Mouse (Mus musculus) forebrain, embryonic 12.5 days (tissue): ENCODE data around the gene Olfr480. TPM values are rescaled to one million over a fixed set of nuclear protein-coding genes. Genes with fewer than 3 reads are reported as not detected.

ENCODE experiments used
- ATAC-seq: fragments of 200-750 bp; cut with Nextera tagmentation; 2 replicates; pipeline ENCODE4 v1.8.0; 2017; ENCODE audit warnings: moderate TSS enrichment; ENCODE audit not compliant: low FRiP score
- H3K27ac ChIP-seq: fragments of 300-500 bp; sonication (generic); 2 replicates; pipeline ENCODE4 v1.5.1; 2016; ENCODE audit warnings: mild to moderate bottlenecking
- H3K27me3 ChIP-seq: fragments of 300-500 bp; sonication (generic); 2 replicates; pipeline ENCODE4 v1.6.1; 2016; ENCODE audit warnings: mild to moderate bottlenecking
- H3K36me3 ChIP-seq: fragments of 300-500 bp; sonication (generic); replicated peaks from 2 replicates; pipeline ENCODE4 v1.6.1; 2016; ENCODE audit warnings: mild to moderate bottlenecking
- H3K4me1 ChIP-seq: fragments of 300-500 bp; sonication (generic); 2 replicates; pipeline ENCODE4 v1.6.1; 2016
- H3K4me2 ChIP-seq: fragments of 300-500 bp; sonication (generic); 2 replicates; pipeline ENCODE4 v1.6.1; 2016; ENCODE audit warnings: mild to moderate bottlenecking, moderate library complexity
- H3K4me3 ChIP-seq: fragments of 300-500 bp; sonication (generic); replicated peaks from 2 replicates; pipeline ENCODE4 v1.5.1; 2016; ENCODE audit warnings: mild to moderate bottlenecking
- H3K9ac ChIP-seq: fragments of 300-500 bp; sonication (generic); 2 replicates; pipeline ENCODE4 v1.6.1; 2016; ENCODE audit warnings: mild to moderate bottlenecking
- H3K9me3 ChIP-seq: fragments of 300-500 bp; sonication (generic); 2 replicates; pipeline ENCODE4 v1.6.1; 2016
- WGBS: fragments of 180-500 bp; shearing (Covaris S2); methylation state at CpG from one replicate; pipeline ENCODE4 v1.1.7; 2016; 5-methylcytosine and 5-hydroxymethylcytosine counted together
- polyA plus RNA-seq: library from polyadenylated mRNA; unstranded; fragments of >200 nt; fragmentation: Nextera tagmentation; extraction: Ambion mirVana; gene quantifications from 2 replicates; pipeline ENCODE4 v1.2.1, GENCODE M21; 2016

The Olfr480 gene
- polyA plus RNA-seq: not detected in 2 replicates

DNA sequence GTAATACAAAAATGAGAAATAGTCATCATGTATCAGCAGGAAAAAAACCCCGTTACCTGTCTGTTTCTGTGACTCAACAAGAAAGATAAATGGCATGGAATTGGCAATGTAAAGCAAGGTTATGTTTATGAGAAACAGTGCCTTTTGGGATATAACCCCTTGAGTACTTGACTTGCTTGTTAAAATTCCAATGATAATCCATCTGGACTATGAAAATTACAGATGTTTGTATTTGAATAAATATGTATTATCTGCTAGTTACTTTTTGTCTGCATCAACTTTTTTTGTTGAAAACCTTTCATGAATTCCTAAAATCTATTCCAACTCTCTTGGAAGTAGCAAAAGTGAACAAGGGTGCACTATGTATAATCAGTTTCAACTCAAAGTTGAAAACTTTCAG lies at the start of gene Olfr480:
Olfr480 (minus strand) TSS at position 101 of the 400 bp plus-strand sequence.
- WGBS: 86% methylated on average over 1 of the region's 1 CpGs
- Histone ChIP-seq H3K27me3 (no peaks in the 10 kb centered on the region), H3K9me3 (no peaks in the 10 kb centered on the region), H3K36me3 (no peaks in the 10 kb centered on the region), H3K4me2 (no peak within 1 kb of the TSS), H3K4me3 (no peak within 1 kb of the TSS), H3K4me1 (no peaks in the 10 kb centered on the region), H3K27ac (no peak within 1 kb of the TSS), H3K9ac (no peak within 1 kb of the TSS)
- ATAC-seq: no peak

DNA sequence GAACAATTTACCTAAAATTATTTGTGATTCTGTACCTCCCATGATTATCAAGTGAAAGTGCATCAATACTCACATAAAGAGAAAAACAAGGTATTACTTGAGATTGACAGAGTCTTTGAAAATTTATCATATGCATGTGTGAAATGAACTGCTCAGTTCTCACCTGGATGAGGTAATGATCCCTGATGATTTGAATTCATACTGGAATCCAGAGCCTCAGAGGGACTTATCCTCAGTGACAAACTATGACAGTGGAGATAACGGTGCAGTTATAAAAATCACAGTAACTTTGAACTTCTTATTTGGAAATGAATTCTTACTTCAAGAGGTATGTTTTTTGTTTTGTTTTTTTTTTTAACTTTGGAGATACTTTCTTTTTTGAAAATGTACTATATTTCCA lies 33.4 kb upstream of the Olfr480 start, which contains the start of gene Olfr483:
Olfr483 (plus strand) TSS at position 301 of the 400 bp plus-strand sequence.
- 75% methylated on average over 1 of the region's 1 CpGs for WGBS
- no peaks in the 10 kb centered on the region for H3K36me3 ChIP-seq
- no peak within 1 kb of the TSS for H3K27ac ChIP-seq
- H3K9me3 ChIP-seq: no peaks in the 10 kb centered on the region
- ATAC-seq: no peak
- H3K27me3 ChIP-seq: no peaks in the 10 kb centered on the region
- no peak within 1 kb of the TSS for H3K4me2 ChIP-seq
- no peak within 1 kb of the TSS for H3K9ac ChIP-seq
- no peak within 1 kb of the TSS for H3K4me3 ChIP-seq
- no peaks in the 10 kb centered on the region for H3K4me1 ChIP-seq

DNA sequence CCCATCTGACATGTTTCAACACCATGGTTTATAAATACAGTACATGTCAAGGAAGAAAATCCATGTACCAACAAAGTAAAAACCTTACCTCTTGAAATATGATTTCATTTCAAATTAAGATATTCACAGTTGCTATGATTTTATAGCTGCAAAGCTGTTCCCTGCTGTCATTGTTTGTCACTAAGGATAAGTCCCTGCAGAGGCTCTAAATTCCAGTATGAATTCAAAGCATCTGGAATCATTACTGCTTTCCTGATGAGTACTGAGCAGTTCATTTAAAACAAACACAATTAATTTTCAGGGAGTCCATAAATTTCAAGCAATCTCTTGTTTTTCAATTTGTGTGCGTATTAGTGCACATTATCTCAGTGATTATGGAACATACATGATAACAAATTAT lies 30.3 kb upstream of the Olfr480 start, which contains the start of gene Olfr482:
Olfr482 (minus strand) TSS at position 101 of the 400 bp plus-strand sequence.
- ATAC-seq: no peak
- H3K4me1 ChIP-seq: no peaks in the 10 kb centered on the region
- no peak within 1 kb of the TSS for H3K4me2 ChIP-seq
- H3K9ac ChIP-seq: no peak within 1 kb of the TSS
- no peaks in the 10 kb centered on the region for H3K9me3 ChIP-seq
- H3K36me3 ChIP-seq: no peaks in the 10 kb centered on the region
- no peaks in the 10 kb centered on the region for H3K27me3 ChIP-seq
- no peak within 1 kb of the TSS for H3K27ac ChIP-seq
- WGBS: 88% methylated on average over 1 of the region's 1 CpGs
- H3K4me3 ChIP-seq: no peak within 1 kb of the TSS

DNA sequence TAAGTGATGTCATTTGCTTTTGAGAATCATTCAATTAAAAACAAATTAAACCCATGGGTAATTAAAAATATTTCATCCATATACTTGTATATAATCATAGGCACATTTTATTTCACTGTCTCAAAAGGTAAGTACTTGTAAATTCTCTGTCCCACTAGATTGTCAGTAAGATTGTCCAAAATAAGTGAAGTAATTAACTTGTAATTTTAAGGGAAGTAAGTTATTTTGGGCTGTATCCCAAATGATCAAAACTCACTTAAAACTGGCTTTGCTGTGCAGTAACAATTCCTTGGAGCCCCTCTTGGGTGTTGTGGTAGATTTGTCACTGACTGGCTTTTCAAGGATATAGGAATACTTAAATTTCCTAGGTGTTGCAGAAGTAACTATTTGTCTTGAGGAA lies 12.4 kb upstream of the Olfr480 start, which contains the start of gene Olfr481:
Olfr481 (plus strand) TSS at position 301 of the 400 bp plus-strand sequence.
- Histone ChIP-seq H3K9ac (no peak within 1 kb of the TSS), H3K27me3 (no peaks in the 10 kb centered on the region), H3K36me3 (no peaks in the 10 kb centered on the region), H3K4me1 (no peaks in the 10 kb centered on the region), H3K27ac (no peak within 1 kb of the TSS), H3K4me3 (no peak within 1 kb of the TSS), H3K9me3 (no peaks in the 10 kb centered on the region), H3K4me2 (no peak within 1 kb of the TSS)
- no peak for ATAC-seq

DNA sequence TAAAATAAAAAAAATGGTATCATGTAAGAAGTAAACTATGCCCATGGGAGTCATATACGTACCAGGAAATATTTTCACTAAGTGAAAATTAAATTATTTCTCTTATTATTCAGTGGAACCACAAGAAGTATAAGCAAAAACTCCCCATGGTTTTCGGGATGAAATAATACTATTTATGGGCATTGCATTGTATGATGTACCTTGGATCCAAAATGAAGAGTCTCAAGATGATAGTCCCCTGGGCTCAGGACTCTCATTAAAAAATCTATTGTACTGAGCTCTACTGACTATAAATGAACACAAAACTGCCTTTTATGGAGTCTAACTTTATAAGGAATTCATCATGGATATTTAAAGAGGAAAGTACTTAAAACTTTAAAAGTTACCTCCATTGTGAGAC lies 16.8 kb downstream of the Olfr480 start, which contains the start of gene Olfr479:
Olfr479 (plus strand) TSS at position 301 of the 400 bp plus-strand sequence.
- no peak within 1 kb of the TSS for H3K27ac ChIP-seq
- no peak for ATAC-seq
- WGBS: 93% methylated on average over 2 of the region's 2 CpGs
- no peaks in the 10 kb centered on the region for H3K27me3 ChIP-seq
- H3K9me3 ChIP-seq: no peaks in the 10 kb centered on the region
- H3K4me1 ChIP-seq: no peaks in the 10 kb centered on the region
- H3K9ac ChIP-seq: no peak within 1 kb of the TSS
- H3K4me2 ChIP-seq: no peak within 1 kb of the TSS
- no peaks in the 10 kb centered on the region for H3K36me3 ChIP-seq
- no peak within 1 kb of the TSS for H3K4me3 ChIP-seq

DNA sequence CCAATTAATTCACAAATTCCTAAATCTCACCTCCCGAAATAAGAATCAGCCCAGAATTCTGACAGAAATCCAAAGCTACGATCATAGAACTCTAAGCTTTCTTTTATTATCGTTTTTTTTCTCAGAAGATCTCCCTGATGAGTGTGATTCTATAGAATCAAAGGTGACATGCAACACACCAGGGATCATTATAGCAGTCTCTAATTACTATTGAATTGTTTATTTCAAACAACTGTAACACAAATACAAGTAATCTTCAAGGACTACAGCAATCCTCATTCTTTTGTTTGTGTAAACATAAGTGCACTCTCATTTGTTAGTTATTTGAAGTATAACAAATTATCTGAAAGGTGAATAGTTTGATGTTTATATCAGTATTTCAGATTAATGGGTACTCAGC lies 33.3 kb downstream of the Olfr480 start, which contains the start of gene Olfr478:
Olfr478 (minus strand) TSS at position 101 of the 400 bp plus-strand sequence.
- H3K27me3 ChIP-seq: no peaks in the 10 kb centered on the region
- WGBS: 85% methylated on average over 3 of the region's 3 CpGs
- H3K9me3 ChIP-seq: 0 out of 2 replicates have a peak, but pooled peaks cover 4% of the 10 kb centered on the region
- no peaks in the 10 kb centered on the region for H3K36me3 ChIP-seq
- H3K27ac ChIP-seq: no peak within 1 kb of the TSS
- no peak within 1 kb of the TSS for H3K4me3 ChIP-seq
- no peak within 1 kb of the TSS for H3K4me2 ChIP-seq
- no peak within 1 kb of the TSS for H3K9ac ChIP-seq
- ATAC-seq: no peak
- no peaks in the 10 kb centered on the region for H3K4me1 ChIP-seq

Other genes starting within 250 kb of the Olfr480 start
- gene Olfr469, start 241.8 kb downstream of the Olfr480 start, polyA plus RNA-seq: not detected in 2 replicates
- gene Olfr470, start 219.9 kb downstream of the Olfr480 start, polyA plus RNA-seq: not detected in 2 replicates
- gene Olfr472, start 169.4 kb downstream of the Olfr480 start, polyA plus RNA-seq: not detected in 2 replicates
- not detected in 2 replicates for gene Olfr473, start 136.9 kb downstream of the Olfr480 start, polyA plus RNA-seq
- not detected in 2 replicates for gene Olfr474, start 112.7 kb downstream of the Olfr480 start, polyA plus RNA-seq
- gene Olfr476, start 102.5 kb downstream of the Olfr480 start, polyA plus RNA-seq: not detected in 2 replicates
- not detected in 2 replicates for gene Olfr477, start 80.7 kb downstream of the Olfr480 start, polyA plus RNA-seq
- not detected in 2 replicates for gene Olfr478, start 33.4 kb downstream of the Olfr480 start, polyA plus RNA-seq
- gene Olfr479, start 16.7 kb downstream of the Olfr480 start, polyA plus RNA-seq: not detected in 2 replicates
- not detected in 2 replicates for gene Olfr481, start 12.5 kb upstream of the Olfr480 start, polyA plus RNA-seq
- gene Olfr482, start 30.2 kb upstream of the Olfr480 start, polyA plus RNA-seq: 0.10 TPM in 1 of 2 replicates, not detected in the other
- not detected in 2 replicates for gene Olfr483, start 33.5 kb upstream of the Olfr480 start, polyA plus RNA-seq
- not detected in 2 replicates for gene Olfr484, start 60.1 kb upstream of the Olfr480 start, polyA plus RNA-seq
- gene Olfr485, start 92.5 kb upstream of the Olfr480 start, polyA plus RNA-seq: not detected in 2 replicates
- not detected in 2 replicates for gene Olfr486, start 105.4 kb upstream of the Olfr480 start, polyA plus RNA-seq
- not detected in 2 replicates for gene Olfr487, start 147.3 kb upstream of the Olfr480 start, polyA plus RNA-seq
- gene Olfr488, start 191.0 kb upstream of the Olfr480 start, polyA plus RNA-seq: 0.06 TPM in 1 of 2 replicates, not detected in the other
- not detected in 2 replicates for gene Olfr490, start 221.6 kb upstream of the Olfr480 start, polyA plus RNA-seq
- not detected in 2 replicates for gene Olfr491, start 246.1 kb upstream of the Olfr480 start, polyA plus RNA-seq